Mouse (Mus musculus) embryonic facial prominence, embryonic 11.5 days (tissue): ENCODE measurements around the gene Olfr522. TPM values are rescaled to one million over a fixed set of nuclear protein-coding genes. Genes with fewer than 3 reads are reported as not detected.

Experiments used
- ATAC-seq: fragments of 200-750 bp; cut with Nextera tagmentation; replicated peaks from 2 replicates; pipeline ENCODE4 v1.8.0; 2017; ENCODE audit warnings: low read depth; ENCODE audit not compliant: insufficient number of reproducible peaks, low FRiP score, low TSS enrichment
- DNase-seq: peaks from one replicate; pipeline ENCODE4 v3.0.0-alpha.2; 2015; ENCODE audit warnings: low spot score
- H3K27ac ChIP-seq: fragments of 300-500 bp; sonication (generic); replicated peaks from 2 replicates; pipeline ENCODE4 v1.5.1; 2014; ENCODE audit warnings: mild to moderate bottlenecking, low read depth, low read length, control low read depth
- H3K27me3 ChIP-seq: fragments of 300-500 bp; sonication (generic); 2 replicates; pipeline ENCODE4 v1.6.1; 2014; ENCODE audit warnings: mild to moderate bottlenecking, low read length, moderate library complexity, mixed read lengths; ENCODE audit not compliant: control insufficient read depth, insufficient read depth
- H3K36me3 ChIP-seq: fragments of 300-500 bp; sonication (generic); replicated peaks from 2 replicates; pipeline ENCODE4 v1.6.1; 2014; ENCODE audit warnings: low read depth, mild to moderate bottlenecking, low read length, moderate library complexity, mixed read lengths; ENCODE audit not compliant: control insufficient read depth, insufficient read depth
- H3K4me1 ChIP-seq: fragments of 300-500 bp; sonication (generic); 2 replicates; pipeline ENCODE4 v1.6.1; 2014; ENCODE audit warnings: low read length, mixed read lengths; ENCODE audit not compliant: control insufficient read depth, insufficient read depth
- H3K4me2 ChIP-seq: fragments of 300-500 bp; sonication (generic); 2 replicates; pipeline ENCODE4 v1.6.1; 2014; ENCODE audit warnings: low read depth, mild to moderate bottlenecking, control low read depth, low read length, moderate library complexity
- H3K4me3 ChIP-seq: fragments of 300-500 bp; sonication (generic); 2 replicates; pipeline ENCODE4 v1.5.1; 2014; ENCODE audit warnings: low read depth, low read length, control low read depth
- H3K9ac ChIP-seq: fragments of 300-500 bp; sonication (generic); replicated peaks from 2 replicates; pipeline ENCODE4 v1.6.1; 2014; ENCODE audit warnings: mild to moderate bottlenecking, control low read depth, low read length
- H3K9me3 ChIP-seq: fragments of 300-500 bp; sonication (generic); replicated peaks from 2 replicates; pipeline ENCODE4 v1.6.1; 2016; ENCODE audit warnings: mild to moderate bottlenecking, low read length, inconsistent platforms, mixed read lengths; ENCODE audit not compliant: control insufficient read depth
- WGBS: fragments of 180-500 bp; shearing (Covaris S2); extraction: QIAGEN DNeasy Blood & Tissue Kit; methylation state at CpG from one replicate; pipeline ENCODE4 v1.1.7; 2014; 5-methylcytosine and 5-hydroxymethylcytosine counted together
- polyA plus RNA-seq: library from polyadenylated mRNA; unstranded; fragments of >200 nt; fragmentation: Nextera tagmentation; extraction: Ambion mirVana; gene quantifications from 2 replicates; pipeline ENCODE4 v1.2.1, GENCODE M21; 2014

The Olfr522 gene
- polyA plus RNA-seq, 1 experiment from 2014 or later = not detected

DNA sequence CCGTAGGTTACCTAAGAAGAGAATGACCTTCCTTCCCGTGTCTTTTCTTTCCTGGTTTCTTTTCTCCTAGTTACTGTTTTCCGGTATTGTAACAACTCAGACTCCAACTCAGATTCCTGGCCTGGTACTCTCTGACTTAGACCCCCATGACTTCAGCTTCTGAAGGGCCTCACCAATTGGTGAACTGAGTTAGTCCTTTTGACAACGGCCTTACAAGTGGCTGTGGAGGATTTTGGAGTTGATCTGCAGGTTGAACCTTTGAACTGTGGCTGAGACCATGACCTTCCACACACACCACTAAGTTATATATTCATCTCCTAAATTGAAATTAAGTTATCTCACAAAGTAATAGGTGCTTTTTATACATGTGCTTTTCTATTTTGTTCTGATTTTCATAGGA is 19.6 kb upstream of the Olfr522 start:
- no peaks in the 10 kb centered on the region for H3K9me3 ChIP-seq
- DNase-seq (no peak), ATAC-seq (no peak)
- no peak overlapping the region for H3K4me2 ChIP-seq
- no peak overlapping the region for H3K9ac ChIP-seq
- H3K27ac ChIP-seq = no peak overlapping the region
- H3K27me3 ChIP-seq = no peaks in the 10 kb centered on the region
- no peaks in the 10 kb centered on the region for H3K36me3 ChIP-seq
- H3K4me1 ChIP-seq = no peaks in the 10 kb centered on the region
- no peak overlapping the region for H3K4me3 ChIP-seq
- WGBS = 82% methylated on average over 4 of the region's 4 CpGs

DNA sequence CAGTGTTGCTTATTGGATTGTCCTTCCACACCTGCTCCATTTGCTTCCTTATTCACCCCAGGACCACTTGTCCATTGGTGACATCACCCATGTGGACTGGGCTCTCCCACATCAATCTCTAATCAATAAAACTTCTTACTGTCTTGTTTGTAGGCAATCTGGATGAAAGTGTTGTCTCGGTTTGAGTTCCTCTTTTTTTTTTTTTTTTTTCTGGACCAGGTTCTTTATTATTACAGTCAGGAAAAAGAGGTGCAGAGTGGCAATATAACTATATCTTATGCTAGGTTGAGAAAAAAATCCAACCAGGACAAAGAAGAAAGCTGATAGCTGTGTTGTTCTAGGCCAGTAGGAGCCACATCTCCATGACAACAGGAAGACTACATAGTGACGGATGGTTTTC is 16.1 kb upstream of the Olfr522 start:
- ATAC-seq (no peak), DNase-seq (no peak)
- Histone ChIP-seq H3K36me3 (no peaks in the 10 kb centered on the region), H3K9me3 (no peaks in the 10 kb centered on the region), H3K4me3 (no peak overlapping the region), H3K9ac (no peak overlapping the region), H3K27me3 (no peaks in the 10 kb centered on the region), H3K4me2 (no peak overlapping the region), H3K4me1 (no peaks in the 10 kb centered on the region), H3K27ac (no peak overlapping the region)
- 77% methylated on average over 2 of the region's 2 CpGs for WGBS

DNA sequence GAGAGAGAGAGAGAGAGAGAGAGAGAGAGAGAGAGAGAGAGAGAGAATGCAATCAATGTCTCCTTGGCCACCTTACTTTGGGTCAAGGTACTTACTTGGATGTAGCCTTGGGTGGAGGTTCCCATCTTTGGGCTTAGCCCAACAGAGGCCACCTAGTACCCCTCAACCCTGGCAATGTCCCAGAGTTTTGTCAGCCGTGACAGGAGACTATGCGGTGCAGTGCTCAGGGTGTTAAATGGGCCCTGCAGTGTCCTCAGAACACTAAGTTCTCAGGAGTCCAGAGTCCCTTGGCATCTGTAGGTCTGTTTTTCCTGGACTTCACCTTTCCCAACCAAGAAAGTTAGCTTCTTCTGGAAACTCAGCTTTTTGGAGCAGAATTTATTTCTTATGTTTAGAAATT is 14.6 kb upstream of the Olfr522 start:
- H3K36me3 ChIP-seq = no peaks in the 10 kb centered on the region
- ATAC-seq (no peak), DNase-seq (no peak)
- H3K4me1 ChIP-seq = no peaks in the 10 kb centered on the region
- H3K4me2 ChIP-seq = no peak overlapping the region
- H3K27ac ChIP-seq = no peak overlapping the region
- H3K9me3 ChIP-seq = no peaks in the 10 kb centered on the region
- no peaks in the 10 kb centered on the region for H3K27me3 ChIP-seq
- H3K9ac ChIP-seq = no peak overlapping the region
- 93% methylated on average over 2 of the region's 2 CpGs for WGBS
- H3K4me3 ChIP-seq = no peak overlapping the region

DNA sequence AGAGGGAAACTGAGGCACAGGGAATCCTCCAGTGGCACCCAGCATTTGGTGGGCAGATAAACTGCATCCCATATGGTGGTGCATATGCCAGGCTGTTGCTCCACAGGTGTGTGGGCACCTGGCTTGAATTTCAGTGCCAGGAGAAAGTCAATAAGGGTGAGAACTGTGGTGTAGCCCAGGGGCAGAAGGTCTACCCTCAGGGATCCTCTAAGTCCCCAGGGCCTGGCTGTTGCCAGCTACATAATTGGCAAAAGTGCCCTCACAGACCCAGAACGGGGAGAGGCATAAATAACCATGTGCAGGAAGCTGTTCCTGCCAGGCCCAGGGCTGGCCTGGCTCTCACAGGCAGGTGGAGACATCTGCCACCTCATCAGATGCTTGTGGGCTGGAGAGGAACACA is 8.4 kb upstream of the Olfr522 start, which contains the start of gene Olfr523:
Gene Olfr523, plus strand, starts transcription at position 282 of the 400 bp plus-strand sequence.
- ATAC-seq (no peak), DNase-seq (no peak)
- no peaks in the 10 kb centered on the region for H3K4me1 ChIP-seq
- no peaks in the 10 kb centered on the region for H3K36me3 ChIP-seq
- no peak within 1 kb of the TSS for H3K4me3 ChIP-seq
- no peak within 1 kb of the TSS for H3K9ac ChIP-seq
- no peaks in the 10 kb centered on the region for H3K9me3 ChIP-seq
- no peak within 1 kb of the TSS for H3K27ac ChIP-seq
- H3K27me3 ChIP-seq = no peaks in the 10 kb centered on the region
- H3K4me2 ChIP-seq = no peak within 1 kb of the TSS
- 65% methylated on average over 1 of the region's 1 CpGs for WGBS

DNA sequence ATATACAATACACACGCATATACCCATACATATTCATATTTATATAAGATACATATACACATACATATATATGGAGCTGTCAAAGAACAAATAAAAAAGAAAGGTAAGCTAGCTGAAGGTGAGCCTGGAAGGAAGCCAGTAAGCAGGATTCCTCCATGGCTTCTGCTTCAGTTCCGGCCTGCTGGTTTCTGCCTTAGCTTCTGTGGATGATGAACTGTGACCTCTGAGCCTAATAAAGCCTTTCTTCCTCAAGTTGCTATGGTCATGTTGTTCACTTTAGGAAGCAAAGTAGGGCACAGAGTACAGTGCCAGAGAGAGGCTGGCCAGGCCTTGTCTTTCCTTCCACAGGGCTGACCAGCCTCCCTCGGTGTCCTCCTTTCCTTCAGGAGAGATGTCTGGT is 6.3 kb upstream of the Olfr522 start:
- no peaks in the 10 kb centered on the region for H3K9me3 ChIP-seq
- ATAC-seq (no peak), DNase-seq (no peak)
- no peak overlapping the region for H3K9ac ChIP-seq
- no peaks in the 10 kb centered on the region for H3K4me1 ChIP-seq
- H3K4me3 ChIP-seq = no peak overlapping the region
- WGBS = 92% methylated on average over 3 of the region's 3 CpGs
- no peak overlapping the region for H3K4me2 ChIP-seq
- no peaks in the 10 kb centered on the region for H3K27me3 ChIP-seq
- H3K36me3 ChIP-seq = no peaks in the 10 kb centered on the region
- H3K27ac ChIP-seq = no peak overlapping the region

DNA sequence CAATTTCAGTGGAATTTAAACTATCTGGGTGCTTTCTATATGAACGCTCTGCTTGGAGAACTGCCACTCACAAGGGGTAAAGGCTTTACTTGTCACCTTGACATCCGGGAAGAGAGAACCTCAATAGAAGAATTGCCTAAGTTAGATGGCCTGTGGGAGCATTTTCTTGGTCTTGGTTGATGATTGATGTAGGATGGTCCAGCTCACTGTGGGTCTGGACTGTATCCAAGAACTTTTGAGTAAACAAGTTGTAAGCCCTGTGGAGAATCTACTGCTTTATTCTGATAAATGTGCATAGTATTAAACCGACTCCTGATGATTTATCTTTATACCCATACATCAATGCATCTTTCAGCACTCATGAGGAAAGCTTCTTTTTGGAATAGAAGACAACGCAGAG is 4.8 kb upstream of the Olfr522 start:
- no peak overlapping the region for H3K4me2 ChIP-seq
- WGBS = 78% methylated on average over 4 of the region's 4 CpGs
- no peaks in the 10 kb centered on the region for H3K27me3 ChIP-seq
- H3K4me1 ChIP-seq = no peaks in the 10 kb centered on the region
- no peak overlapping the region for H3K27ac ChIP-seq
- no peaks in the 10 kb centered on the region for H3K9me3 ChIP-seq
- no peak for ATAC-seq
- H3K4me3 ChIP-seq = no peak overlapping the region
- no peaks in the 10 kb centered on the region for H3K36me3 ChIP-seq
- DNase-seq = no peak
- H3K9ac ChIP-seq = no peak overlapping the region

DNA sequence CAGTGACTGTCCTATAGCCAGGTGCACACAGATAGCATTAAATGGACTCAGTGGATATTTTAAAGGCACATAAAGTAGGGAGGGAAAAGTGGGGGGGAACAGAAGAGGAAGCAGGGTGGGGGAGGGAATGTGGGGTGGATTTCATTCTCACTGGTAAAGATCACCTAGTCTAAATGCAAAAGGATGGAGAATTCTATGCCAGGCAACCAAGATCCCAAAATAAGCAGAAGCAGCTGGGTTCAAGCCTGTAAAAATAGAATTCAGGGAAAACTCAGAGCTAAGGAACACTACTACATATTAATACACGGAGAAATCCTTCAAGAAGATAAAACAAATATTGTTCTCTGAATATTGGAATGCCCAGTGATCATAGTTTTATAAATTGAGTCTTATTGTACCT is 3.4 kb upstream of the Olfr522 start:
- ATAC-seq (no peak), DNase-seq (no peak)
- WGBS = 59% methylated on average over 1 of the region's 1 CpGs
- no peak overlapping the region for H3K4me2 ChIP-seq
- no peak overlapping the region for H3K27ac ChIP-seq
- H3K27me3 ChIP-seq = no peaks in the 10 kb centered on the region
- H3K4me3 ChIP-seq = no peak overlapping the region
- H3K36me3 ChIP-seq = no peaks in the 10 kb centered on the region
- H3K4me1 ChIP-seq = no peaks in the 10 kb centered on the region
- H3K9me3 ChIP-seq = no peaks in the 10 kb centered on the region
- no peak overlapping the region for H3K9ac ChIP-seq

DNA sequence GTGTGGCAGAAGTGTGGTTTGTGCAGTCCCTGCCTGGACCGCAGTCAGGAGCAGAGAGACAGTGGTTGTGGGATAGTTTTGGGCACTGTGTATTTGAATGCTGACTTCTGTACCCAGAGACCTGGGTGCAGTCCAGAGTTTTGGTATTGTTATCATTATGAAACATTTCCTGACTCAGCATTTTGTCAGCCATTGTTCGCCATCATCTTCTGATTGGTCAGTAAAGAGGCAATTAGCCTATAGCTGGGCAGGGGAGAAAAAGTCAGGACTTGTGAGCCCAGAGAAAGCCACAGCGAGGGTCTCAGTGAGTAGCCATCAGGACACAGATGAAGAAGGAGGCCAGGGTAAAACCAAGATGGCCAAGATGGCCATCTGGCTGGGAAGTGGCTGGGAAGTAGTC is 4.2 kb downstream of the Olfr522 start:
- 74% methylated on average over 3 of the region's 3 CpGs for WGBS
- Histone ChIP-seq H3K9me3 (no peaks in the 10 kb centered on the region), H3K36me3 (no peaks in the 10 kb centered on the region), H3K4me3 (no peak overlapping the region), H3K27ac (no peak overlapping the region), H3K4me2 (no peak overlapping the region), H3K4me1 (no peaks in the 10 kb centered on the region), H3K9ac (no peak overlapping the region), H3K27me3 (no peaks in the 10 kb centered on the region)
- no peak for ATAC-seq
- DNase-seq = no peak
